Mouse (Mus musculus): ENCODE results near the gene Tbc1d9. TPM values are rescaled to one million over a fixed set of nuclear protein-coding genes. Genes with fewer than 3 reads are reported as not detected.

The Tbc1d9 gene
- polyA plus RNA-seq, 1 experiment, result 18.5 TPM

GRCm38 (mm10) chr8:83219392-83219791, 54.2 kb downstream of the Tbc1d9 start:
- Histone ChIP-seq H3K36me3 (ENCODE audit: control insufficient read depth, insufficient read depth, low read length) (no peaks in the 10 kb centered on the region), H3K4me1 (ENCODE audit: control insufficient read depth, insufficient read depth, insufficient read length) (no peaks in the 10 kb centered on the region), H3K4me3 (ENCODE audit: extremely low read depth, insufficient read depth, insufficient read length) (no peak overlapping the region), H3K27ac (ENCODE audit: insufficient read depth, low read length) (no peak overlapping the region), H3K27me3 (ENCODE audit: control insufficient read depth, insufficient read depth, low read length) (no peaks in the 10 kb centered on the region)
- TF ChIP-seq CTCF (IDR thresholded peaks at IDR 0.05; ENCODE audit: extremely low read depth, insufficient read depth, insufficient read length, insufficient replicate concordance) (no peak), POLR2A (IDR thresholded peaks at IDR 0.05; ENCODE audit: low read depth, low read length) (no peak)
- WGBS, result 89% methylated on average over 8 of the region's 8 CpGs
- no peak for DNase-seq (ENCODE audit: low read depth in 1 of 2, low spot score in 2 of 2)

GRCm38 (mm10) chr8:83220746-83221145, 55.6 kb downstream of the Tbc1d9 start:
- H3K4me1 ChIP-seq (ENCODE audit: control insufficient read depth, insufficient read depth, insufficient read length), result no peaks in the 10 kb centered on the region
- H3K27me3 ChIP-seq (ENCODE audit: control insufficient read depth, insufficient read depth, low read length), result no peaks in the 10 kb centered on the region
- no peak overlapping the region for H3K4me3 ChIP-seq (ENCODE audit: extremely low read depth, insufficient read depth, insufficient read length)
- no peak overlapping the region for H3K27ac ChIP-seq (ENCODE audit: insufficient read depth, low read length)
- H3K36me3 ChIP-seq (ENCODE audit: control insufficient read depth, insufficient read depth, low read length), result no peaks in the 10 kb centered on the region
- WGBS, result 83% methylated on average over 3 of the region's 3 CpGs
- no peak for DNase-seq (ENCODE audit: low read depth in 1 of 2, low spot score in 2 of 2)
- TF ChIP-seq POLR2A (IDR thresholded peaks at IDR 0.05; ENCODE audit: low read depth, low read length), result no peak
- no peak for TF ChIP-seq CTCF (IDR thresholded peaks at IDR 0.05; ENCODE audit: extremely low read depth, insufficient read depth, insufficient read length, insufficient replicate concordance)

- H3K27ac ChIP-seq (ENCODE audit: insufficient read depth, low read length), result no peak overlapping the region
- no peak overlapping the region for H3K4me3 ChIP-seq (ENCODE audit: extremely low read depth, insufficient read depth, insufficient read length)
- H3K36me3 ChIP-seq (ENCODE audit: control insufficient read depth, insufficient read depth, low read length), result no peaks in the 10 kb centered on the region
- DNase-seq (ENCODE audit: low read depth in 1 of 2, low spot score in 2 of 2), result no peak
- 78% methylated on average over 5 of the region's 5 CpGs for WGBS
- no peaks in the 10 kb centered on the region for H3K4me1 ChIP-seq (ENCODE audit: control insufficient read depth, insufficient read depth, insufficient read length)
- no peaks in the 10 kb centered on the region for H3K27me3 ChIP-seq (ENCODE audit: control insufficient read depth, insufficient read depth, low read length)
- no peak for TF ChIP-seq CTCF (IDR thresholded peaks at IDR 0.05; ENCODE audit: extremely low read depth, insufficient read depth, insufficient read length, insufficient replicate concordance)
- no peak for TF ChIP-seq POLR2A (IDR thresholded peaks at IDR 0.05; ENCODE audit: low read depth, low read length)
Observed at GRCm38 (mm10) chr8:83224754-83225416, 59.7 kb downstream of the Tbc1d9 start.

GRCm38 (mm10) chr8:83225598-83225997, 60.4 kb downstream of the Tbc1d9 start:
- no peak for DNase-seq (ENCODE audit: low read depth in 1 of 2, low spot score in 2 of 2)
- 88% methylated on average over 2 of the region's 2 CpGs for WGBS
- no peak for TF ChIP-seq POLR2A (IDR thresholded peaks at IDR 0.05; ENCODE audit: low read depth, low read length)
- TF ChIP-seq CTCF (IDR thresholded peaks at IDR 0.05; ENCODE audit: extremely low read depth, insufficient read depth, insufficient read length, insufficient replicate concordance), result no peak
- H3K4me3 ChIP-seq (ENCODE audit: extremely low read depth, insufficient read depth, insufficient read length), result no peak overlapping the region
- no peaks in the 10 kb centered on the region for H3K4me1 ChIP-seq (ENCODE audit: control insufficient read depth, insufficient read depth, insufficient read length)
- no peaks in the 10 kb centered on the region for H3K36me3 ChIP-seq (ENCODE audit: control insufficient read depth, insufficient read depth, low read length)
- H3K27ac ChIP-seq (ENCODE audit: insufficient read depth, low read length), result no peak overlapping the region
- H3K27me3 ChIP-seq (ENCODE audit: control insufficient read depth, insufficient read depth, low read length), result no peaks in the 10 kb centered on the region

- TF ChIP-seq POLR2A (IDR thresholded peaks at IDR 0.05; ENCODE audit: low read depth, low read length), result no peak
- no peak for TF ChIP-seq CTCF (IDR thresholded peaks at IDR 0.05; ENCODE audit: extremely low read depth, insufficient read depth, insufficient read length, insufficient replicate concordance)
- H3K4me3 ChIP-seq (ENCODE audit: extremely low read depth, insufficient read depth, insufficient read length), result no peak overlapping the region
- no peak overlapping the region for H3K27ac ChIP-seq (ENCODE audit: insufficient read depth, low read length)
- no peaks in the 10 kb centered on the region for H3K27me3 ChIP-seq (ENCODE audit: control insufficient read depth, insufficient read depth, low read length)
- no peak for DNase-seq (ENCODE audit: low read depth in 1 of 2, low spot score in 2 of 2)
- no peaks in the 10 kb centered on the region for H3K36me3 ChIP-seq (ENCODE audit: control insufficient read depth, insufficient read depth, low read length)
- WGBS, result 88% methylated on average over 5 of the region's 5 CpGs
- no peaks in the 10 kb centered on the region for H3K4me1 ChIP-seq (ENCODE audit: control insufficient read depth, insufficient read depth, insufficient read length)
Observed at GRCm38 (mm10) chr8:83227336-83227735, 62.2 kb downstream of the Tbc1d9 start.

GRCm38 (mm10) chr8:83233099-83233498, 67.9 kb downstream of the Tbc1d9 start:
- H3K27ac ChIP-seq (ENCODE audit: insufficient read depth, low read length), result no peak overlapping the region
- WGBS, result 90% methylated on average over 4 of the region's 4 CpGs

GRCm38 (mm10) chr8:83239341-83239740, 74.2 kb downstream of the Tbc1d9 start:
- Histone ChIP-seq H3K4me3 (ENCODE audit: extremely low read depth, insufficient read depth, insufficient read length) (no peak overlapping the region), H3K4me1 (ENCODE audit: control insufficient read depth, insufficient read depth, insufficient read length) (no peaks in the 10 kb centered on the region), H3K27me3 (ENCODE audit: control insufficient read depth, insufficient read depth, low read length) (no peaks in the 10 kb centered on the region), H3K27ac (ENCODE audit: insufficient read depth, low read length) (no peak overlapping the region), H3K36me3 (ENCODE audit: control insufficient read depth, insufficient read depth, low read length) (no peaks in the 10 kb centered on the region)
- no peak for DNase-seq (ENCODE audit: low read depth in 1 of 2, low spot score in 2 of 2)
- TF ChIP-seq CTCF (IDR thresholded peaks at IDR 0.05; ENCODE audit: extremely low read depth, insufficient read depth, insufficient read length, insufficient replicate concordance) (no peak), POLR2A (IDR thresholded peaks at IDR 0.05; ENCODE audit: low read depth, low read length) (no peak)

More at GRCm38 (mm10) chr8:83233099-83233498, 67.9 kb downstream of the Tbc1d9 start:
- no peak for TF ChIP-seq CTCF (IDR thresholded peaks at IDR 0.05; ENCODE audit: extremely low read depth, insufficient read depth, insufficient read length, insufficient replicate concordance)
- no peak for TF ChIP-seq POLR2A (IDR thresholded peaks at IDR 0.05; ENCODE audit: low read depth, low read length)
- Histone ChIP-seq H3K36me3 (ENCODE audit: control insufficient read depth, insufficient read depth, low read length) (no peaks in the 10 kb centered on the region), H3K4me3 (ENCODE audit: extremely low read depth, insufficient read depth, insufficient read length) (no peak overlapping the region), H3K27me3 (ENCODE audit: control insufficient read depth, insufficient read depth, low read length) (no peaks in the 10 kb centered on the region), H3K4me1 (ENCODE audit: control insufficient read depth, insufficient read depth, insufficient read length) (no peaks in the 10 kb centered on the region)
- no peak for DNase-seq (ENCODE audit: low read depth in 1 of 2, low spot score in 2 of 2)
